Mouse (Mus musculus) T-cell, adult 2 months (primary cell): ENCODE measurements around the gene Mdga1.
"Not testable (repeated sequence)": the region's sequence is repeated elsewhere in the genome, so short reads cannot be mapped to it uniquely, and the experiment has no call there.

Source experiments
- DNase-seq: peaks from one replicate; pipeline ENCODE4 v3.0.0; 2022; ENCODE audit warnings: low spot score

Gene Mdga1

DNA sequence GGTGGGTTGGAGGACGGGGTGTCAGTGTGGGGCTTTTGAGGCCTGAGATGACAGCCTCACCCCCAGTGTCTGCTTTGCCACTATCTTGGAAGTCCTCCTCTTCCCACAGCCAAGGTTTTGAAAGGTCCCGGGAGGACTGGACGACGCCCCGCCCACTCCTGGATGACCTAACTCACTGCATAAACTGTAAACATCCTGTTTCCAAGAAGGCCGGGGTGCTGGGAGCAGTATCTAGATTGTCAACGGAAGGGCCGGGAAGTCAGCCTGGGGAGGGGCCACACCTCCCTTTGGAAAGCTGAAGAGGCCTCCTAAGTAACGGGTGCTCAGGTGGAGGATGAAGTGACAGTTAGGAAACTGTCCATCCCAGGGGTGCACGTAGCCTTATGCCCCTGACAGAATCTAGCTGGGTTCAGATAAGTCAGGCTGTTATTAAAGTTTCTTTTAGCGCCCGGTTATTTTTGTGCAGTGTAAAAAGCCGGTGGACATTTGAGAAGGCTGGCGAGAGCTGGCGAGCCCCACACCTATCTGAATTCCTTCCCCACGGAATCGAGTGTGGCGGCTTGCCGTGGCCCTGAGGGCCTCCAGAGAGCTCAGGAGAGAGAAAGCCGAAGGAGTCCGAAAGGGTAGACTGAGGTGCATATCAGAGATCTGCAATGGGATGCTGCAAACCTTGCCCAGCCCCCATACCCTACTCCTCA, 170.3 kb downstream of the Mdga1 start:
- no peak for DNase-seq

DNA sequence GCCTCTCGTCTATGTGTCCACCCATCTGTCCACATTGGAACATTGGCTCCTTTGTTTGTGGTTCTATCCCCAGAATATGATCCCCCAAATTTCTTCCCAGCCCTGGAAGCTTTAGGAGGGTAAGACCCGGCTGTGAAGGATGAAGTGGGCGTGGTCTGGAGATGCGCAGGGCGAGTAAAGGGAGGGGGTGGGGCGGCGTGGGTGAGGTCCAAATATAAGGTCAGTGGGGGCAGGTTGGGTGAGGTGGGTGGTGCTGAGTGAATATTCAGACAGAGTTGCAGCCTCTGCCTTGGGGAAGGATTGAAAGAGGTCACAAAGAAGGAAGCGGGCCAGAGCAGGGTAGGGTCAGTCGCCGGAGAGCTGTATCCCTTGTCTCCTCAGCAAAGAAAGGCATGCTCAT, 171.7 kb downstream of the Mdga1 start:
- DNase-seq, result no peak

DNA sequence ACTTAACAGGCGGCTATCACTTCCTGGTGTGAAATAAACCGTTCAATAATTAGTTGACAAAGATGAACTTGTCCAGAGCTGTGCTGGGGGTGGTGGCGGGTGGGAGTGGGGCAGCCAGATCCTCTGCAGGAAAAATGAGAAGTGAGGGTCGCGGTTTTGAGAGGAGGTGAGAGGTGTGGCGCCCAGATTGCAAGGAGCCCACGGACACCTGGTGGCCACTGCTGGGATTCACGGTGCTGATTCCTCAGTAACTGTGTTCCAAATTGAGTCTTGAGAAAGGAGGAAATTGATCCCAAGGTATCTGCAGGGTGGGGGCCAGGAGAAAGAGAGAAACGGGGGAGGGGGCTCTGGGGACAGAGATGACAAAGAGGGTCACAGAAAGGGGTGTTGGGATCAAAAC, 173.1 kb downstream of the Mdga1 start:
- DNase-seq, result no peak

DNA sequence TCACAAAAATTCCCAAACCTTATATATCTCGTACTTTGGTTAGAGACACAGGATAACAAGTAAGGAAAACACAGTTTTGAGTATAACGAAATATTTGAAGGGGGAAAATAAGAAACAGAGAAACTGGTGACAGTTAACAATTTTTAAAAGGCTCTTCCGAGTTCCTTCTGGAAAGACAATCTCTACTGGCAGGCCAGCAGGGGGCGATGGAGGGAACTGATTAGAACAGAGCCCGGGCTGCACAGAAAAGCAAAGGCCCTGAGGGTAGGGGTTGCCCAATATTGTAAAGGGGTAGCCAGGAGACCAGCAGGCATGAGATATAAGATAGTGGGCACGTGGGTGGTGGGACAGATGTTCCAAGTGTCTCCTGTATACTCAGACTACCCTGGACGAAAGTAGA, 173.8 kb downstream of the Mdga1 start:
- DNase-seq, result peak; percentile 61

DNA sequence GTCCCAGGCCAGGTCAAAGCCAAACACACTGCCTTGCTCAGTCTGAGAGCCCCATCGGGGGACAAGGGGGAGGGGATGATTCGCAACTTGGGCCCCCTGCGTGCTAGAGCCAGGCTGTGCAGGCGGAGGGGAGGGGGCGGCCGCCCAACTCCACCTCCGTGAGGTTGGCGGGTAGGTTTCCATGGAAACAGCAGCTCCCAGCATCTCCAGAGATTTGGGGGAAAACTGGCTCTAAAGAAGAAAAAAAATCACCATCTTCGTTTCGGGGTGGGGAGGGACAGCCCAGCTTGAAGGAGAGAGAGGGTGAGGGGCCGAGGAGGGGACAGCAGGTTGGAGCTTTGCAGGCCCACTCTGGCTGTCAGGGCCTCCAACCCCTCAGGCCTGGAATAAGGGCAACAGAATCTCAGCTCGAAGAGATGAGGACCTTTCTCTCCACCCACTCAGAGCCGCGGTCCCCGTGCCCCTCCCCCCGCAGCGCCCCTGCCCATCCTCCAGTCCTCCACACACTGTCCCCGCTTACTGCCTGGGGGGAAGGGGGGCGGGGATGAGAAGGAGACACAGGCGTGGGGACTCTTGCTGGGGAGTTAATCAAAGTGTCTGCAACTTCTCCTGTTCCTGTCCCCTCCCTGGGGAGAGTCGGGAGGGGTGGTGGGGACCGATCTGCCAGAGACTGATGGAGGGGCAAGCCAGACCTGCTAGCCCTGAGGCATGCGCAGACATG, 174.7 kb downstream of the Mdga1 start:
- no peak for DNase-seq

DNA sequence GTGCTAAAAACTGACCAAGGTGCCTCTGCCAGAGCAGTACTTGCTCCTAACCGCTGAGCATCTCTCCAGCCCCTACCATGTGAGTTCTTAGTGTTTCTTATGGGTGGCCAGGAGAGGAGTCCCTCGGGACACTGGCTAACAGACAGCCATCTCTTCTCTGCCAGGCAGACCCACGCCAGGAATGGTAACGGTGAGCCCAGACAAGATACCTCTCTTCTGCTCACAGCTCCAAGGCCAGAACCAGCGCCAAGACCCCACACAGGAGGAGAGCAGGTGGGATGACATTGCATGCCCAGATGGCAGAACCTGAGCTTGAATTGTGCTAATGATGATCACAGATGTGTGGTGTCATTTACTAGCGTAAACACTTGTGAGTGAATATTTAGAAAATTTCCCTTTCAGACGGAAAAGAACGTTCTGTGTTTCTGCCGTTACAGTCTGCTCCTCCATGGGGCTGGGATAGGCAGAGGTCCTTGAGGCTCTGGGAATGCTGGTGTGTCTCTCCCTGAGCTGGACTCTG, 178.3 kb downstream of the Mdga1 start:
- DNase-seq, result no peak

DNA sequence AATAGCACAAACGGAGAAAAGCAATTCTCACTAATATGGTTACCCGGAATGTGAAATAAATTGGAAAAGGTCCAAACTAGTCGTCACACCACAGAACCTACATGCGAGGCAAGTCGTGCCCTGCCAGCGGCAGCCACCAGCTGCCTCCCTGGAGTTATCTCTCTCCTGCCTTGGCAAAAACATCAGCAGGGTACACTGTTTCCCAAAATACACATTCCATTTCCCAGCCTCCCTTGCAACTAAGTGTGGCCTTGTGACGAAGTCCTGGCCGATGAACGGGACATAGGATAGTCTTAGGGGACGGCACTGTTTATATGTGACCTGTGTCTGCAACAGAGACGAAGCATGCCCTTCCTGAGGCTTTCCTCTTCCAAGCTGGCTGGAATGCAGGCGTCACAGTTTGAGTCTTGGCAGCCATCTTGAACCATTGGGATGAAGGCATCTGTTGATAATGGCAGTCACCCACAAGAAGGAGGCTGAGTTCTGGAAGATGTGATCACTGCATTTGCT, 179.6 kb downstream of the Mdga1 start:
- no peak for DNase-seq

DNA sequence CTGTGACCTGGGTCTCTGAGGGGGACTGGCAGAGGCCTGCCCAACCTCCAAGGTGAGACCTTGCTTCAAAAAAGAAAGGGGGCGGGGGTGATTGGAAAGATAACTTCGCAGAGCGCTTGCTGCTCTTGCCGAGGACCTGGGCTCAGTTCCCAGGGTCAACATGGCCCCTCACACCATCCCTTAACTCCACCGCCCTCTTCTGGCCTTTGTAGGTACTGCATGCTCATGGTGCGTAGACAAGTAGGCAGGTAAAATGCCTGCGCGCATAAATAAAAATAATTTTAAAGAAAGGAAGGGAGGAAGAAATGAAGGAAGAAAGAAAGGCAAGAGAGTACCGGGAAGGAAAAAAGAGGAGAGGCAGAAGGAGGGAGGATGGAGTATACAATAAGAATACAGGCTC, 180.2 kb downstream of the Mdga1 start:
- no peak for DNase-seq

DNA sequence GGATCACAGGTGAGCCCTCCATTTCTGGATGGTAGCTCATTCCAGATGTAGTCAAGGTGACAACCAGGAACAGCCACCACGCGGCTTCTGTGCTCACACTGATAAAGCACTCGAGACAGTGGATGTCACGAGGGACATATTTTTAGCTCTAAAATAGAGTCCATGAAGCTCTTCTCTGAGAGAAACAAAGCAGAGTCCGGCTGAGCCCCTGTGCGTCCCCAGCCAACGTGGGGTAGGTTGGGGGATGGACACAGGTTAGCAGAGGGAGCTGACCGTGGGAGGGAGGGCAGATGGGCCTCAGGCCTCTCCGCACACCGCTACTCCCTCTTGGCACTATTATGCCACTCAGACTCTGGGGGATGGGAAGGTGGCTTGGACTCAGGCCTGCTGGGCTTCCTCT, 181.3 kb downstream of the Mdga1 start:
- no peak for DNase-seq

DNA sequence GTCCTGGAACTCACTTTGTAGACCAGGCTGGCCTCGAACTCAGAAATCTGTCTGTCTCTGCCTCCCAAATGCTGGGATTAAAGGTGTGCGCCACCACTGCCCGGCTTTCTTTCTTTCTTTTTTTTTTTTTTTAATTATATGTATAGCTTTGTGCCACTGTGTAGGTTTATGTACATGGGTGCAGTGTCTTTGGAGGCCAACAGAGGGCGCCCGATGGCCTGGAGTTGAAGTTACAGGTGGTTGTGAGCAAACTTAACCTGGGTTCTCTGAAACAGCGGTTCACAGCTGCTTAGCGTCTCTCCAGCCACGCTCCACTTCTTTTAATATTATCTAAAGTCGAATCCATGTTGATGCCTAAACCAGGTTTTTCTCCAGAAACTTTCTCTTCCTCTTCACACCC, 185.1 kb downstream of the Mdga1 start:
- no peak for DNase-seq

DNA sequence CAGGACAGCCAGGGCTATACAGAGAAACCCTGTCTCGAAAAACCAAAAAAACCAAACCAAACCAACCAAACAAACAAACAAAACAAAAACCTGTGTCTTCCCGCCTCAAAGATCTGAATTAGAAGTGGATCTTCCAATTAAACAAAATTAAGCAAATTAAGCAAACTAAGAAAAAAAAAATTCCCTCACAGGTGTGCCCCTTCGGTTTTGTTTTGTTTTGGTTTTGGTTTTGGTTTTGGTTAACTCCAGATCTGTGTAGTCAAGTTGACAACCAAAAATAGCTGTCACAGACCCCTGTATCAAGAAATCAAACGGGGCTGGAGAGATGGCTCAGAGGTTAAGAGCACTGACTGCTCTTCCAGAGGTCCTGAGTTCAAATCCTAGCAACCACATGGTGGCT, 188.4 kb downstream of the Mdga1 start:
- DNase-seq, result not testable (repeated sequence)

DNA sequence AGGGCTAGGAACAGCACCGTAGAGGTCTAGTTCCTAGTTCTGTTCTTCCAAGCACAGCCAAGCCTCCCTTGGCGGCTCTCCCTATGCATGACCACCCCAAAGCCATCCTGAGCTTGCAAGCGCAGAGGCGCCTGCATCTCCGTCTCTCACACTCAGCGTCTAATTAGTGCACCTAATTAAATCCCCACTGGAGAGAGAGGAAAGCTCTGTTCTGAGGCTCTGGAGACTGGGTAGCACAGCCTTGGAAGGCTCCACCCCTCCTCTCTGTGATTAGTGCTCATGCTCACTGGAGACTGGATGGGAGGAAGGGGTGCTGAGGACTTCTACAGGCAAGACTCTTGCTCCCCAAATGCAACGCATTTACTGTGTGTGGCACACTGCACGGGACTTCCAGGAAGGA, 191.9 kb downstream of the Mdga1 start:
- DNase-seq, result no peak
